Mouse (Mus musculus) gastrocnemius, postnatal 14 days (tissue): ENCODE measurements around the gene 0610010K14Rik. TPM values are rescaled to one million over a fixed set of nuclear protein-coding genes. Genes with fewer than 3 reads are reported as not detected.

Experiments
- DNase-seq: peaks from one replicate; pipeline ENCODE4 v3.0.0; 2021; ENCODE audit warnings: mixed read lengths
- intact Hi-C: fragments of 180-260 bp; cut with DNase I; formaldehyde crosslinking; loops from one replicate; pipeline ENCODE4 v1.15.1; 2025; ENCODE audit warnings: low total_unique reads
- long read RNA-seq, 2 experiments: library from polyadenylated mRNA; stranded (forward); transcript quantifications; one replicate each; pipeline ENCODE4 v2.0.0; 2021
- total RNA-seq, 2 experiments: library from RNA; stranded (reverse); gene quantifications; 2 replicates each; pipeline ENCODE4 v1.2.3; 2021

The 0610010K14Rik gene
- total RNA-seq = 10 to 100 TPM; 29.7 to 37.4 TPM
- long read RNA-seq, experiment 1, transcript 0610010K14Rik-202 (5 exons, 779 nt) = major isoform, 5 of 22 reads
- long read RNA-seq, experiment 1, partial matches to known transcripts = 4 of 22 reads
- long read RNA-seq, experiment 1, other reads (novel, unspliced or antisense) = 3 of 22 reads
- long read RNA-seq, experiment 2, partial matches to known transcripts = 2 of 21 reads
- long read RNA-seq, experiment 2, other reads (novel, unspliced or antisense) = 6 of 21 reads

GRCm38 (mm10) chr11:70237457-70238167 is at the start of gene 0610010K14Rik:
0610010K14Rik (minus strand) TSS chr11:70237914.
- intact Hi-C loops = no loop called here
- DNase-seq = peak; percentile 98

- DNase-seq = no peak
- intact Hi-C loops = no loop called here
Observed at GRCm38 (mm10) chr11:70285686-70286085, 48.0 kb upstream of the 0610010K14Rik start.

GRCm38 (mm10) chr11:70284757-70285156 is 47.0 kb upstream of the 0610010K14Rik start:
- intact Hi-C loops = no loop called here
- no peak for DNase-seq

DNA sequence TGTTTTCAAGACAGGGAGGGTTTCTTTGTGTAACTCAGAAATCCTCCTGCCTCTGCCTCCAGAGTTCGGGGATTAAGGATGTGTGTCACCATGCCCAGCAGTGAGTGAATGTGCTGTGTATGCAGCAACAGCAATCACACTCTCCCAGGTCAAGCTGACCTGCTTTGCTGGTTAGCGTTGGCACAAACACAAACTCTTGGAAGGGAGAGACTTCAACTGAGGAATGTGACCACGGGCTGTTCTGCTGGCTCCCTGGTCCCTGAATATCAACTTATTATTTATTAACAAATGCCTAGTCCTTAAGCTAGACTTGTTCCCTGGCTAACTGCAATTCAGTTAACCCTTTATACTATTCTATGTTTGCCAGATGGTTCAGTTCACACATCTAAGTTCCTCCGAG is 46.0 kb upstream of the 0610010K14Rik start:
- DNase-seq = no peak
- intact Hi-C loops = no loop called here

- intact Hi-C loops = no loop called here
- DNase-seq = peak; percentile 13
Observed at GRCm38 (mm10) chr11:70280441-70280840, 42.7 kb upstream of the 0610010K14Rik start.

DNA sequence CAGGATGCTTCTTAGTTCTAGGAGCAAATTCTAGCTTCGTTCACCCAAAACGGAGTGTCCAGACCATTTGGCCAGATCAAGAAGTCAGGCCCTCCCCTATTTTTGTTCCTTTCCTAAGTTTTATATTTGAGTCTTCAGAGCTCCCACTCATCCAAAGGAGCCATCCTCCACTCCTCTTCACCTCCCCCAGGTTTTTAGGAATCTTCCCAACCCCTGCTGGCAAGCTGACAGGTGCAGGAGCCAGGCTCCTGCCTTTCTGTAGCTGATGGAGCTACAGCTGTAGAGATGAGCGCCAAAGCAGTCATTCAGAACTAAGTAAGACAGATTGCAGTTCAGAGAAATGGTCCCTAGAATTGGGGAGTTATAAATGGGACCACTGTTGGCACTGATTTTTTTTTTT is 41.2 kb upstream of the 0610010K14Rik start:
- intact Hi-C loops = no loop called here
- no peak for DNase-seq

GRCm38 (mm10) chr11:70271641-70272040 is 33.9 kb upstream of the 0610010K14Rik start:
- DNase-seq = no peak
- intact Hi-C loops = no loop called here

- intact Hi-C loops = no loop called here
- peak; percentile 35 for DNase-seq
Observed at GRCm38 (mm10) chr11:70266405-70266804, 28.7 kb upstream of the 0610010K14Rik start.

DNA sequence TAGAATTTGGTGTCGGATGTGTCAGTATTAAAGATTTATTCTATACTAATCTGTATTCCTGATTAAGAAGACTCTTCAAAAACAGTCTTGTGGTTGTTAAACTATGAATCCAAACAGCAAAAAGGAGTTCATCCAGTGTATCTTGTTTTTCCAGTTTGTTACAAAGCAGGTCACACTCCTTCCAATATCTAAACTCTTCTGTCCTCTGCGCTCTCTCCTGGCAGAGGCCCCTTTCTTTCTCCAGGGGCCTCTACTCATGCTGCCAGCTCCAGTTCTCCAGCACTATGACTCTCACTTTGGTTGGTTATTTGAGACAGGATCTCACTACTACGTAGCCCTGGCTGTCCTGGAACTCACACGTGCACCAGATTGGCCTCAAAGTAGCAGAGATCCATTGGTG is 28.1 kb upstream of the 0610010K14Rik start:
- intact Hi-C loops = no loop called here
- DNase-seq = no peak

- DNase-seq = no peak
- intact Hi-C loops = no loop called here
Observed at GRCm38 (mm10) chr11:70265252-70265651, 27.5 kb upstream of the 0610010K14Rik start.

DNA sequence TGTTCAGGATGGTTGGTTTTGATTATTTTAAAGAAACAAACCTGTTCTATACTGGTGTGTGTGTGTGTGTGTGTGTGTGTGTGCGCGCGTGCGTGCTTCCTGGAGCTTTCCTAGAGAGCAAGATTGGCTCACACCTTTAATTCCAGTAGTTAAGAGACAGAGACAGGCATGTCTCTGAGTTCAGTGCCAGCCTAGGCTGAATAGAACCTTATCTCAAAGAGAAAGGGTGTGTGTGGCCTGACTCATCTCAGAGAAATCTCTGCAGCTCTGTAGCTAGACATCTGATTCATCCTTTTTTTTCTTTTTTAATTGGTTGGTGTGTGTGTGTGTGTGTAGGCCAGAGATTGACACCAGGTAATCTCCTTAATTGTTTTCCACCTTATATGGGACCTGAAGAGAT is 21.3 kb upstream of the 0610010K14Rik start:
- intact Hi-C loops = no loop called here

GRCm38 (mm10) chr11:70254931-70255531 is 17.3 kb upstream of the 0610010K14Rik start, which contains the start of gene Alox12:
Alox12 (minus strand) TSS chr11:70255353.
- intact Hi-C loops = loop anchor here (5.0 kb wide), 1 partner anchor 57 kb away; no protein-coding TSS in a partner anchor
- peak; percentile 38 for DNase-seq

More for the DNA sequence above, 21.3 kb upstream of the 0610010K14Rik start:
- no peak for DNase-seq

DNA sequence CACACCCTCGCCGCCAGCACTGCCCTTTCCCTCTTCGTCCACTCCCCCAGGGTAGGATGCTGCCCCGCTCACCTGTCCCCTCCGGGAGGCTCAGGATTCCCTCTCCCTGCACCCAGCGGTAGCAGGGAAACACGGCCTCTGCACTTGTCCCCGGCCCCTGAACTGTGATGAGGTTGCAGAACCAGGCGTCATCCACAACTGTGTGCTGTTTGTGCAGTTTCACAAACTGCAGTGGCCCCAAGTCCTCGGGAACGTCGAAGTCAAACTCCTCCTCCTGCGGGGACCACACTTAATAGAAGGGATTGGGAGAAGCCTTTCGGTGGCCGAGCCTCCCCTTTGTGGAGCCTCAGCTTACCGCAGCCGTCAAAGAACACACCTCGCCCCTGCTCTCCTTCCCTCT is 16.6 kb upstream of the 0610010K14Rik start:
- no peak for DNase-seq
- intact Hi-C loops = loop anchor here (5.0 kb wide), 1 partner anchor 58 kb away; no protein-coding TSS in a partner anchor

GRCm38 (mm10) chr11:70251853-70252252 is 14.1 kb upstream of the 0610010K14Rik start:
- no peak for DNase-seq
- intact Hi-C loops = loop anchor here (5.0 kb wide), 1 partner anchor 60 kb away; no protein-coding TSS in a partner anchor

- DNase-seq = no peak
- intact Hi-C loops = loop anchor here (5.0 kb wide), 1 partner anchor 62 kb away; no protein-coding TSS in a partner anchor
Observed at GRCm38 (mm10) chr11:70250150-70250549, 12.4 kb upstream of the 0610010K14Rik start.

- intact Hi-C loops = no loop called here
- DNase-seq = no peak
Observed at GRCm38 (mm10) chr11:70247136-70247845, 9.6 kb upstream of the 0610010K14Rik start.

GRCm38 (mm10) chr11:70242591-70242990 is 4.9 kb upstream of the 0610010K14Rik start:
- intact Hi-C loops = no loop called here
- DNase-seq = no peak

GRCm38 (mm10) chr11:70239541-70240279 is 2.0 kb upstream of the 0610010K14Rik start, which contains the start of the genes Gm21988 and Rnasek:
Gm21988 (minus strand) TSS chr11:70239830.
Rnasek (minus strand) TSS chr11:70239842.
- DNase-seq = peak; percentile 62
- intact Hi-C loops = no loop called here
